Mouse (Mus musculus): ENCODE measurements around the gene Fcgbp. TPM values are rescaled to one million over a fixed set of nuclear protein-coding genes. Genes with fewer than 3 reads are reported as not detected.

Fcgbp gene
- polyA plus RNA-seq, 1 experiment = not detected

DNA sequence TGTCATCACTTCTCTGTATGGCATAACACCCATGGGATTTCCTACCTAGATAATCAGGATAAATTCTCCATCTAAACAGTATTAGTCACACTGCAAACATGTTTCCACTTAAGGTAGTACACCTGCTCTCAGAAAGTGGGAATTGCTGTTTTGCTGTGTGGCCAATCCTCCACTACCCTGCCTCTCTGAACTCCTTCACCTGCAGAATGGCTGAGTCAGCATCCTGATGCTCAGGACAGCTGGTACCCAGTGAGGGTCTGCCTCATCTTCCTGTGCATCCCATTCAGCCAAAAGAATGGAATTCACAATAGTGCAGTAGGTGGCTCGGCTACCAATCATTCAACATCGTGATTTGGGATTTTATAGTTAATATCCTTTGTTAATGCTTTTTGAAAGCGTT lies 88.9 kb downstream of the Fcgbp start:
- Histone ChIP-seq H3K4me3 (no peak overlapping the region), H3K36me3 (ENCODE audit: control insufficient read depth, insufficient read depth) (no peaks in the 10 kb centered on the region), H3ac (ENCODE audit: control insufficient read depth, insufficient read length) (no peak overlapping the region), H3K4me2 (ENCODE audit: low read depth) (no peak overlapping the region), H3K79me2 (ENCODE audit: control insufficient read depth, insufficient read depth) (no peaks in the 10 kb centered on the region), H3K27me3 (ENCODE audit: control insufficient read depth, insufficient read depth, insufficient read length) (no peaks in the 10 kb centered on the region)
- TF ChIP-seq MYOD1 (IDR thresholded peaks at IDR 0.05; ENCODE audit: control insufficient read depth in 1 of 3, insufficient read length in 2 of 3, low read depth in 2 of 3) = no peak
- no peak for TF ChIP-seq TCF12 (IDR thresholded peaks at IDR 0.05; ENCODE audit: insufficient read depth, poor library complexity, severe bottlenecking)
- TF ChIP-seq SRF (IDR thresholded peaks at IDR 0.05; ENCODE audit: control insufficient read depth, insufficient read length, low read depth) = no peak
- no peak for TF ChIP-seq MAX (IDR thresholded peaks at IDR 0.05; ENCODE audit: low read depth)
- TF ChIP-seq CEBPB (IDR thresholded peaks at IDR 0.05; ENCODE audit: insufficient read depth, poor library complexity, severe bottlenecking) = no peak
- TF ChIP-seq TCF3 (IDR thresholded peaks at IDR 0.05; ENCODE audit: insufficient read length, low read depth) = no peak
- no peak for TF ChIP-seq POLR2AphosphoS2 (IDR thresholded peaks at IDR 0.05; ENCODE audit: insufficient read length, low read depth)
- no peak for TF ChIP-seq POLR2A (IDR thresholded peaks at IDR 0.05; ENCODE audit: insufficient read length, low read depth)
- TF ChIP-seq REST (IDR thresholded peaks at IDR 0.05; ENCODE audit: insufficient read depth, insufficient read length) = no peak
- TF ChIP-seq E2F4 (IDR thresholded peaks at IDR 0.05; ENCODE audit: insufficient read depth) = no peak
- TF ChIP-seq USF1 (IDR thresholded peaks at IDR 0.05; ENCODE audit: low read depth) = no peak
- no peak for TF ChIP-seq MYOG (IDR thresholded peaks at IDR 0.05; ENCODE audit: control insufficient read depth in 1 of 3, insufficient read depth in 1 of 3, insufficient read length in 2 of 3, low read depth in 2 of 3)

DNA sequence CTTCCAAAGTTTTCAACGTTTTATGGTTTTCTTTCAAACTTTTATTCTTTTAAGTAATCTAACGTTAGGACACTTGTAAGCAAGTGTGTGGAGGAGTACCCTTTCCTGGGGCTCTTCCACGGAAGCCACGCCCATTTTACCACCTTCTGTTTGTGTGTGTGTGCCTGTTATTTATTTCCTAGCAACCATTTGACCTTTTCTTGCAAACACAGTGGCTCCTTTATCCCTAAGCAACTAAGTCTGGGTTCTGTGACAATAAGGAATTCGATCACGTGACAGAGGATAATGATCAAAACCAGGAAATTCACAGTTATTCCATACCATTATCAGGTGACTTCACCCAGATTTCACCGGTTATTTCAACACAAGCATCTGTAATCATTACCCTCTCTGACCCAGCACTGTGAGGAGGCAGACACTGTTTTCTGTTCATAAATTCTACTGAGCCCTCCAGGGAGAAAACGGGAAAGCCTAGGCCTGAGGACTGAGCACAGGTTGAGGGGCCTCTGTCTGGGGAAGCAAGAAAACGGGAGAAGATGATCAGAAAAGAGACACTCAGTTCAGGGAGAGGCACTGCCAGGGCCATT lies 90.2 kb downstream of the Fcgbp start:
- Histone ChIP-seq H3K4me2 (ENCODE audit: low read depth) (no peak overlapping the region), H3K27me3 (ENCODE audit: control insufficient read depth, insufficient read depth, insufficient read length) (no peaks in the 10 kb centered on the region), H3K36me3 (ENCODE audit: control insufficient read depth, insufficient read depth) (no peaks in the 10 kb centered on the region), H3ac (ENCODE audit: control insufficient read depth, insufficient read length) (no peak overlapping the region), H3K4me3 (no peak overlapping the region), H3K79me2 (ENCODE audit: control insufficient read depth, insufficient read depth) (no peaks in the 10 kb centered on the region)
- TF ChIP-seq MYOD1 (IDR thresholded peaks at IDR 0.05; ENCODE audit: control insufficient read depth in 1 of 3, insufficient read length in 2 of 3, low read depth in 2 of 3) (no peak), TCF3 (IDR thresholded peaks at IDR 0.05; ENCODE audit: insufficient read length, low read depth) (no peak), POLR2AphosphoS2 (IDR thresholded peaks at IDR 0.05; ENCODE audit: insufficient read length, low read depth) (no peak), USF1 (IDR thresholded peaks at IDR 0.05; ENCODE audit: low read depth) (no peak), MAX (IDR thresholded peaks at IDR 0.05; ENCODE audit: low read depth) (no peak), TCF12 (IDR thresholded peaks at IDR 0.05; ENCODE audit: insufficient read depth, poor library complexity, severe bottlenecking) (no peak), POLR2A (IDR thresholded peaks at IDR 0.05; ENCODE audit: insufficient read length, low read depth) (no peak), E2F4 (IDR thresholded peaks at IDR 0.05; ENCODE audit: insufficient read depth) (no peak), REST (IDR thresholded peaks at IDR 0.05; ENCODE audit: insufficient read depth, insufficient read length) (no peak)

DNA sequence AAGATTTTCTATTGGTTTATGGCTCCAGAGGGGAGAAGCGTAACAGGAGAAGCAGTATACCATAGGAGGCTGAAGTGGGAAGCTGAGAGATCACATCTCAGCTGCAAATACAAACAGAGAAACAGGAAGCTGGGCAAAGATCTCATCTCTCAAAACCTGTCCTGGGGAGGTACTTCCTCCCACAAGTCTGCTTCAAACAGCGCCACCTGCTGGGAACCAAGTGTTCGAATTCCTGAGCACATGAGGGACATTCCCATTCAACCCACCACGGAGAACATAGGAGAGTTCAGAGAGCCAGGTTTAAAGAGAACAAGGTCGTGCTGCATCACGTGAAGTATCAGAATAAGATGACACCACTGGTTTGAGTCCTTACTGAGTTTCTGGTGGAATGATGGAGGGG lies 94.4 kb downstream of the Fcgbp start:
- no peak overlapping the region for H3K4me3 ChIP-seq
- no peaks in the 10 kb centered on the region for H3K27me3 ChIP-seq (ENCODE audit: control insufficient read depth, insufficient read depth, insufficient read length)
- no peak overlapping the region for H3K4me2 ChIP-seq (ENCODE audit: low read depth)
- TF ChIP-seq POLR2A (IDR thresholded peaks at IDR 0.05; ENCODE audit: insufficient read length, low read depth) (no peak), E2F4 (IDR thresholded peaks at IDR 0.05; ENCODE audit: insufficient read depth) (no peak), REST (IDR thresholded peaks at IDR 0.05; ENCODE audit: insufficient read depth, insufficient read length) (no peak), USF1 (IDR thresholded peaks at IDR 0.05; ENCODE audit: low read depth) (no peak), MYOD1 (IDR thresholded peaks at IDR 0.05; ENCODE audit: control insufficient read depth in 1 of 3, insufficient read length in 2 of 3, low read depth in 2 of 3) (no peak), MYOG (IDR thresholded peaks at IDR 0.05; ENCODE audit: control insufficient read depth in 1 of 3, insufficient read depth in 1 of 3, insufficient read length in 2 of 3, low read depth in 2 of 3) (no peak), TCF3 (IDR thresholded peaks at IDR 0.05; ENCODE audit: insufficient read length, low read depth) (no peak), CEBPB (IDR thresholded peaks at IDR 0.05; ENCODE audit: insufficient read depth, poor library complexity, severe bottlenecking) (no peak), MAX (IDR thresholded peaks at IDR 0.05; ENCODE audit: low read depth) (no peak), TCF12 (IDR thresholded peaks at IDR 0.05; ENCODE audit: insufficient read depth, poor library complexity, severe bottlenecking) (no peak), POLR2AphosphoS2 (IDR thresholded peaks at IDR 0.05; ENCODE audit: insufficient read length, low read depth) (no peak), SRF (IDR thresholded peaks at IDR 0.05; ENCODE audit: control insufficient read depth, insufficient read length, low read depth) (no peak)
- peaks cover 7% of the 10 kb centered on the region for H3K79me2 ChIP-seq (ENCODE audit: control insufficient read depth, insufficient read depth)
- no peaks in the 10 kb centered on the region for H3K36me3 ChIP-seq (ENCODE audit: control insufficient read depth, insufficient read depth)
- no peak overlapping the region for H3ac ChIP-seq (ENCODE audit: control insufficient read depth, insufficient read length)

DNA sequence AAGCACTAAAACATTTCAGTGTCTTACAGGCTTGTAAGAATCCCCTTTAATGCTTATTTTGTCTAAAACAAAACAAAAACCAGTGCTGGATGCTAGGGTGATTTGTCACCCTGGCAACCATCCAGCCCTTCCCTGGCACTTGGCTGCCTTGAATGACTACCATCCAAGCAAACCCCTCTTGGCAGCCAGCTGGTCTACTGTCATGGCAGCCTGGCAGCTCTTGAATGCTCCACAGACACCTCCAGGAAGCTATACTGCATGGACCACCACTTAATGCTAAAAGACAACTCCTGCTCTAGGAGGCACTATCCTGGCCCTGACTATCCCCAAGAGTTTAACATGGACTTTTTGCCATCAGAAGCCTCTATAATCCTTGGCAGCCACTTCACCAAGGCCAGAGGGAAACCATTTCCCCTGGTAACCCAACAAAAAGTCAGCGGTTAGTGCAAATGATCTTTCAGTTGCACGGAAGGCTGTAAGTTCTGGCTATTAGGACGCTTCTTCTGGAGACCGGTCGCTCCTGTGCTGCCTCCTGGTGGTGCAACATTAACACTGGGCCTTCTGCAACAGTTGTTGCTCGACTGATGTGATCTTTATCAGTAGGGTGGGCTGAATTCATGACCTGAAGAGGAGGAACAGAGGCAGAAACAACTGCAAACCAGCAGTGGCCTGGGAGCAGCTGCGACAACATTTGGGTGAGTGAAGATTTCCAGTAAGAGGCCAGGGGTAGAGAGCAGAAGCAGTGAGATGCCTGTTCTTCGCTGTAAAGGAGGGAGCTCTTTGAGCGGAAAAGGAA lies 97.5 kb downstream of the Fcgbp start:
- H3ac ChIP-seq (ENCODE audit: control insufficient read depth, insufficient read length) = no peak overlapping the region

More for the DNA sequence above, 97.5 kb downstream of the Fcgbp start:
- H3K4me3 ChIP-seq = peak overlapping the region; percentile 81
- no peaks in the 10 kb centered on the region for H3K36me3 ChIP-seq (ENCODE audit: control insufficient read depth, insufficient read depth)
- peak overlapping the region; percentile 77 for H3K4me2 ChIP-seq (ENCODE audit: low read depth)
- H3K27me3 ChIP-seq (ENCODE audit: control insufficient read depth, insufficient read depth, insufficient read length) = no peaks in the 10 kb centered on the region
- peaks cover 38% of the 10 kb centered on the region for H3K79me2 ChIP-seq (ENCODE audit: control insufficient read depth, insufficient read depth)
- peak in 2 of 3 experiments; percentile 30 to 45 for TF ChIP-seq MYOD1 (IDR thresholded peaks at IDR 0.05; ENCODE audit: control insufficient read depth in 1 of 3, insufficient read length in 2 of 3, low read depth in 2 of 3)
- peak in 1 of 3 experiments; percentile 60 for TF ChIP-seq MYOG (IDR thresholded peaks at IDR 0.05; ENCODE audit: control insufficient read depth in 1 of 3, insufficient read depth in 1 of 3, insufficient read length in 2 of 3, low read depth in 2 of 3)
- no peak for TF ChIP-seq POLR2A (IDR thresholded peaks at IDR 0.05; ENCODE audit: insufficient read length, low read depth)
